Mouse (Mus musculus): ENCODE data around the gene Tbc1d22a.

GRCm38 (mm10) chr15:86203942-86204561, 10.2 kb upstream of the Tbc1d22a start:
- TF ChIP-seq TCF12 (IDR thresholded peaks at IDR 0.05; ENCODE audit: insufficient read depth, poor library complexity, severe bottlenecking) (no peak), USF1 (IDR thresholded peaks at IDR 0.05; ENCODE audit: low read depth) (no peak)
